Mouse (Mus musculus) adrenal gland (tissue): ENCODE measurements around the gene Fnip2.
"Not testable (repeated sequence)": the region's sequence is repeated elsewhere in the genome, so short reads cannot be mapped to it uniquely, and the experiment has no call there.

Experiments
- intact Hi-C: fragments of 180-260 bp; cut with DNase I; formaldehyde crosslinking; loops from one replicate; pipeline ENCODE4 v1.15.1; 2025
- long read RNA-seq, 2 experiments: library from polyadenylated mRNA; unstranded; transcript quantifications; one replicate each; pipeline ENCODE4 v2.0.0; 2020; ENCODE audit warnings: borderline replicate concordance in 1 of 2; ENCODE audit not compliant: insufficient replicate concordance in 1 of 2

The Fnip2 gene
- long read RNA-seq, experiment 1, partial matches to known transcripts = 0 of 1 reads
- long read RNA-seq, experiment 1, other reads (novel, unspliced or antisense) = 1 of 1 reads
- long read RNA-seq, experiment 2 = 0 reads

GRCm38 (mm10) chr3:79567703-79568362, at the start of gene Fnip2:
Gene Fnip2 (minus strand): TSS chr3:79567796.
- intact Hi-C loops = loop anchor here (10.0 kb wide), 2 partner anchors 53 to 283 kb away; partner anchors contain the start of gene Rapgef2

GRCm38 (mm10) chr3:79609886-79610285, 42.3 kb upstream of the Fnip2 start:
- intact Hi-C loops = no loop called here

GRCm38 (mm10) chr3:79595468-79595867, 27.9 kb upstream of the Fnip2 start:
- intact Hi-C loops = loop anchor here (10.0 kb wide), 1 partner anchor 511 kb away; no protein-coding TSS in a partner anchor

GRCm38 (mm10) chr3:79591793-79592471, 24.3 kb upstream of the Fnip2 start:
- intact Hi-C loops = loop anchor here (10.0 kb wide), 1 partner anchor 507 kb away; no protein-coding TSS in a partner anchor

- intact Hi-C loops = loop anchor here (10.0 kb wide), 1 partner anchor 506 kb away; no protein-coding TSS in a partner anchor
Measured at GRCm38 (mm10) chr3:79590863-79591792, 23.5 kb upstream of the Fnip2 start, which contains the start of gene Ppid. Gene Ppid (plus strand): TSS chr3:79591342.

DNA sequence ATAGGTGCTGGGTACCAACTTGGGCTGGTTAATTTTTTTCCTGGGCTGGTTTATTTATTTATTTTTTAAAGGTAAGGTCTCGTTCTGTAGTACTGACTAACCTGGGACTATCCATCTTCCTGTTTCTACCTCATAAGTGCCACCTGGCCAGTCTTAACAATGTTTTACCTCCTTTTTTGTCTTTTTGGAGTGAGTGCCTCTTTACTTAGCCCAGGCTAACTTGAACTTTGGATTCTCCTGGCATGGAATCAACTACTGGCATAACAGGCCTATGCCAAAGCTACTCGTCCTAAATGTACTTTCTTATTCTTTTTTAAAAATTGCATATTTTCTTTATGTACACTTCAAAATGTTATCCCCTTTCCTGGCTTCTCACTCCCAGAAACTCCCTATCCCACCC, 22.1 kb upstream of the Fnip2 start:
- intact Hi-C loops = loop anchor here (5.0 to 10.0 kb wide), 5 partner anchors 72 to 627 kb away; no protein-coding TSS in a partner anchor

DNA sequence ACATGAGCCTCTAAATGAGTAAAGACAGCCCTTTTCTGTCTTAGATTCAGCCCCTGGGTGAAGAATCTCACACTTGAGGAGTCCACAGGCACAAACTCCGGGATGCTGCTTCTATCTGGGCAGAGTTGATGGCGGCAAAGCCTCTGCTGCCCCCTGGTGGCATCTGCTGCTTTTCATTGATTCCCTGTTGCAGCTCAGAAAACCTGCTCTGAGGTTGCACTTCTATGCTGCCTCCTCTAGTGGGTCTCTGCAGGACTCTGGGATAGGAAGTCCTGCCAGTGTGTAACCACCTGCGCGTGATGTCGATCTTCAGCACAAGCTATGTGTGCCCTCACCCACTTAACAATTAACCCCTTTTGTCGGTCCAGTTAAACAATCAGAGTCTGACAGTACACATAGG, 19.2 kb upstream of the Fnip2 start:
- intact Hi-C loops = loop anchor here (5.0 kb wide), 4 partner anchors 70 to 625 kb away; no protein-coding TSS in a partner anchor

- intact Hi-C loops = no loop called here
Measured at GRCm38 (mm10) chr3:79579891-79580575, 12.4 kb upstream of the Fnip2 start.

- intact Hi-C loops = no loop called here
Measured at GRCm38 (mm10) chr3:79578164-79578563, 10.6 kb upstream of the Fnip2 start.

DNA sequence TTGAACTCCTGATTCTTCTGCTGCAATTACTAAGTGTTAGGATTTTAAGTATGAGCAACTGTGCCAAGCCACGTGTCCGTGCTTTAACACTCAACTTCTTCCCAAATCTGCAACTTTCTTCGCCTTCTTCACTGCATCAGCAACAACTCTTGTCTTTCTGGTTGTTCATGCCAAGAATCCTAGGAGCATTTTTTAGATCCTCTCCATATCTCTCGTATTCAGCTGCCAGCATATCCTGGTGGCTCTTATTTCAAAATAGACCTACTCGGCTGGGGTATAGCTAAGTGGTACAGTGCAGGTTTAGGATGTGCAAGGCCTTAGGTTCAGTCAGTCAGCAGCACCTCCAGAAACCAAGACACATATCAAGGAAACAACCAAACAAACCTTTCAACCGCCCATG, 10.0 kb upstream of the Fnip2 start:
- intact Hi-C loops = no loop called here

DNA sequence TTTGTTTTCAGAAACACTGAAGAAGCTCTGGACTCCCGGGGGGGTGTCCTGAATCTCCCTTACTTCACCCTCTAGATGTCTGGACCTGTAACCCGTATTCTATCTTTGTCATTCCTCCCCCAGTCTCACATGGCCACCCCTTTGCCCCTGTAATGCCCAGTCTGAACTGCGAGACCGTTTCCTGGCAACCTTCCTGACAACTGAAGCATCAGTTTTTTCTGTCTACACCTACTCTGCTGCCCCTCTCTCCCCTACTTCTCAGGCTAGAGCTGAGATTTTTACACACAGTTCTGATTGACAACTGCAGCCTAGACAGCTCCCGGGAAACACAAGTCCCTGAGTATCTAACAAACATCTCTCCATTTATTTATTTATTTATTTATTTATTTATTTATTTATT, 9.3 kb upstream of the Fnip2 start:
- intact Hi-C loops = no loop called here

DNA sequence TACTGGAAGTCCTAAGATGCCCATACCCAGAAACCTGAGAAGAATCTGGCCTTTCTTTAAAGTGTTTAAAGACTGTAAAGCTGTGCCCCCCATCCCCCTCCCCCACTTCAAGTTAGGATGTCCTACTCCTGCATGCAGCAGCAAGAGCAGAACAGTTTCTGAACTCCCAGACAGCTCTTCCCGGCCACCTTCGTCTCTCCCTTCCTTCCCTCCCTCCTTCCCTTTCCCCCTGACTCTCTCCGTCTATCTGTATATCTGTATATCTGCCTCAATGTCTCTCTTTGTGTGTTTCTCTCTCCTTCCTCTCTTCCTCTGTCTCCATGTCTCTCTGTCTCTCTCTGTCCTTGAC, 8.8 kb upstream of the Fnip2 start:
- intact Hi-C loops = no loop called here

GRCm38 (mm10) chr3:79575576-79576467, 8.2 kb upstream of the Fnip2 start:
- intact Hi-C loops = no loop called here

GRCm38 (mm10) chr3:79574336-79574735, 6.7 kb upstream of the Fnip2 start:
- intact Hi-C loops = no loop called here

DNA sequence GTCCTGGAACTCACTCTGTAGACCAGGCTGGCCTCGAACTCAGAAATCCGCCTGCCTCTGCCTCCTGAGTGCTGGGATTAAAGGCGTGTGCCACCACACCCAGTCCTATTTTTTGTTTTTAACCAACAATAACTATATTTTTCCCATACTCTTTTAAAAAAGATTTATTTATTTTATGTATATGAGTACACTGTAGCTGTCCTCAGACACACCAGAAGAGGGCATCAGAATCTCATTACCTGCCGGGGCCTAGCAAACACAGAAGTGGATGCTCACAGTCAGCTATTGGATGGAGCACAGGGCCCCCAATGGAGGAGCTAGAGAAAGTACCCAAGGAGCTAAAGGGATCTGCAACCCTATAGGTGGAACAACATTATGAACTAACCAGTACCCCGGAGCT, 5.8 kb upstream of the Fnip2 start:
- intact Hi-C loops = not testable (repeated sequence)

GRCm38 (mm10) chr3:79572399-79572798, 4.8 kb upstream of the Fnip2 start:
- intact Hi-C loops = no loop called here

- intact Hi-C loops = loop anchor here (10.0 kb wide), 2 partner anchors 55 to 285 kb away; partner anchors contain the start of gene Rapgef2
Measured at GRCm38 (mm10) chr3:79569351-79569681, 1.7 kb upstream of the Fnip2 start.

GRCm38 (mm10) chr3:79568629-79569350, 1.2 kb upstream of the Fnip2 start:
- intact Hi-C loops = loop anchor here (10.0 kb wide), 2 partner anchors 54 to 284 kb away; partner anchors contain the start of gene Rapgef2
